Mouse (Mus musculus): ENCODE results near the gene Pcca. TPM values are rescaled to one million over a fixed set of nuclear protein-coding genes. Genes with fewer than 3 reads are reported as not detected.

Gene Pcca
- polyA plus RNA-seq, 1 experiment from 2014 or later: 27.0 TPM

DNA sequence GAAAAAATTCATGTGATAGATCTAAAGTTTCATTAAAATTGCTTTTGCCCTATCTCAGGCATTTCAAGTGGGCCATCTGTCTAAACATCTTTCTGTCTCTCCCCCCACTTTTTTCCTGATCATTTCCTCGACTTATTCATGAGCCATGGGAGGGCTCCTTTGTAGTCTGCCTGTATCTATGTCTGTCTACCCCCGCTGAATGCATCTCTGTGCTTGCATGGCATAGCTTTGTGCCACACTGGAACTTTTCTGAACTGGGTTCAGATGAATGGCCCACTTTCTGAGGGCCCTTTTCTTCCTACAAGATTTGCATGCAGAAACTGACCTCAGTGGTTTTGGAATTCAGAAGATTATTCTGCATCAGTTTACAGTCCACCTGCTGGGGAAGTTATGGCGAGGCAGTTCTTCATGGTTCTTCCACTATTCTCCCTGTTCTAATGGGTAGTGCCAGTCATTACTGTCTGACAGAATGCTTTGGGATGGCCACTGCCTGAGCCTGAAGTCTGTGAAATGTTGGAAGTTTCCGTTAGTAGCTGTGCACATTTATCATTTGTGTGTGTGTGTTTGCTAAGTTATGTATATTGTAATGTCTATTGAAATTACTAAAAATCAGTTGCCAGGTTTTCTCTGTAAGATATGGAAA is 195.4 kb downstream of the Pcca start:
- Histone ChIP-seq H3K4me2 (no peak overlapping the region), H3K4me3 (no peak overlapping the region), H3K9me3 (no peaks in the 10 kb centered on the region), H3K9ac (no peak overlapping the region), H3K4me1 (no peaks in the 10 kb centered on the region), H3K27ac (no peak overlapping the region), H3K36me3 (replicated peaks) (no peaks in the 10 kb centered on the region), H3K27me3 (replicated peaks) (no peaks in the 10 kb centered on the region)
- ATAC-seq (replicated peaks): no peak
- 43% methylated on average over 4 of the region's 4 CpGs for WGBS

- Histone ChIP-seq H3K36me3 (replicated peaks) (no peaks in the 10 kb centered on the region), H3K4me1 (no peaks in the 10 kb centered on the region), H3K4me3 (no peak overlapping the region), H3K9me3 (no peaks in the 10 kb centered on the region), H3K9ac (no peak overlapping the region), H3K27me3 (replicated peaks) (no peaks in the 10 kb centered on the region), H3K4me2 (no peak overlapping the region), H3K27ac (no peak overlapping the region)
- 85% methylated on average over 4 of the region's 4 CpGs for WGBS
- ATAC-seq (replicated peaks): no peak
These were observed 196.9 kb downstream of the Pcca start for GRCm38 (mm10) chr14:122730921-122731551.

GRCm38 (mm10) chr14:122736806-122737205 is 202.7 kb downstream of the Pcca start:
- ATAC-seq (replicated peaks): no peak
- Histone ChIP-seq H3K9me3 (no peaks in the 10 kb centered on the region), H3K4me2 (no peak overlapping the region), H3K9ac (no peak overlapping the region), H3K4me3 (no peak overlapping the region), H3K36me3 (replicated peaks) (no peaks in the 10 kb centered on the region), H3K27me3 (replicated peaks) (no peaks in the 10 kb centered on the region), H3K27ac (no peak overlapping the region), H3K4me1 (no peaks in the 10 kb centered on the region)

- H3K4me3 ChIP-seq: no peak overlapping the region
- H3K27ac ChIP-seq: no peak overlapping the region
- ATAC-seq (replicated peaks): no peak
- H3K27me3 ChIP-seq (replicated peaks): no peaks in the 10 kb centered on the region
- H3K9ac ChIP-seq: no peak overlapping the region
- WGBS: 60% methylated on average over 3 of the region's 3 CpGs
- no peaks in the 10 kb centered on the region for H3K36me3 ChIP-seq (replicated peaks)
- H3K4me2 ChIP-seq: no peak overlapping the region
- H3K4me1 ChIP-seq: no peaks in the 10 kb centered on the region
- H3K9me3 ChIP-seq: no peaks in the 10 kb centered on the region
These were observed 214.0 kb downstream of the Pcca start for GRCm38 (mm10) chr14:122747860-122748842.

DNA sequence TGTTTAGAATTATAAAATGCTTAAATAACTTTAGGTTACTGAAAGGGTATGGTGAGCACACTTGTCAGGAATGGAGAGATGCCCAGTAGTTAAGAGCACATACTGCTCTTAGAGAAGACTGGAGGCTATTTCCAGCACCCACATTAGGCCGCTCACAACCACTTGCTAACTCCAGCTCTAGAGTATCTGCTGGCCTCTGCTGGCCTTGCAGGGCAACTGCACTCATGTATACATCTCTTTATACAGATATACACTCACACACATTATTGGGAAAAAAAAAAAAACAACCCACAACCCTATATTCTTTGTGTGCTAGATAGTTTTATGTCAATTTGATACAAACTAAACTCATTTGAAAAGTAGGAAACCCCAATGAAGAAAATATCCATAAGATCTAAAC is 217.4 kb downstream of the Pcca start:
- H3K27ac ChIP-seq: no peak overlapping the region
- H3K9me3 ChIP-seq: no peaks in the 10 kb centered on the region
- WGBS: 95% methylated on average over 1 of the region's 1 CpGs
- no peak overlapping the region for H3K9ac ChIP-seq
- H3K4me2 ChIP-seq: no peak overlapping the region
- no peaks in the 10 kb centered on the region for H3K36me3 ChIP-seq (replicated peaks)
- H3K4me3 ChIP-seq: no peak overlapping the region
- H3K27me3 ChIP-seq (replicated peaks): no peaks in the 10 kb centered on the region
- H3K4me1 ChIP-seq: no peaks in the 10 kb centered on the region
- ATAC-seq (replicated peaks): no peak

DNA sequence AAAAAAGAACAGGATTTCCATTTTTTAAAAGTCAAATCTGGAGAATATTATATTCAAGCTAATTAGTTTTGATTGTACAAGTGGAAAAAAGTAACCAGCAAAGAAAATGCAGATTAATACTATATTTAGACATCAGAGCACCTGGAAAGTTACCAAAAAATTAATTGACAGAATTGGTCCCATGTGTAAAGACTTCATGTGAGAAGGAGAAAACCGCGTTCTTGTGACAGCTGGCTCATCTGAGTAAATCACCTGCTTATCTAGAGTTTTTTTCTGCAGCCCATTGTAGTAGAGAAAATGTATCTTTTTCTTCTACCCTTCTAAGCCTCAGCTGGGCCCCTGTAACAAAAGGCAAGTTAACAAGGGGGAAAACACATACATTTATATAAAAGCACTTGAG is 219.2 kb downstream of the Pcca start:
- no peak overlapping the region for H3K4me2 ChIP-seq
- H3K4me3 ChIP-seq: no peak overlapping the region
- no peaks in the 10 kb centered on the region for H3K27me3 ChIP-seq (replicated peaks)
- ATAC-seq (replicated peaks): no peak
- no peaks in the 10 kb centered on the region for H3K4me1 ChIP-seq
- H3K9ac ChIP-seq: no peak overlapping the region
- WGBS: 21% methylated on average over 2 of the region's 2 CpGs
- H3K9me3 ChIP-seq: no peaks in the 10 kb centered on the region
- H3K27ac ChIP-seq: no peak overlapping the region
- no peaks in the 10 kb centered on the region for H3K36me3 ChIP-seq (replicated peaks)

DNA sequence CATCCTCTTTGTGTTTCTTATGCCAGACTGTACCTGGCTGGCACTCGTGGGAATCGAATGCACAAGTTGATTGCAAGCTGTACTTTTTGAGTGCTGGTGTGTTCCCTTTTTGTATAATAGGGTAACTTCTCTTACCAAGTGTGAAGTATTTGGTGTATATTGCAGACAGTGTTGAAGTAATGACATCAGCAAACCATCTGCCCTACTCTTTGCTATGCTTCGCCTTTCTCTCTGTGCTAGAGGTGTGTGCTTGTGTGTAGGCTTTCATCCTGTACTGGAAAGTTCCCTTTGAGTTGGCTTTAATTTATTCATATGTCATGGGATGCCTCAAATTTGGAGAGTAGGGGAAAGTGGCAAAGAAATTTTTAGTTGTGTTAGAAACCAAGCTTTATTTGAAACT is 220.2 kb downstream of the Pcca start:
- WGBS: 88% methylated on average over 3 of the region's 3 CpGs
- no peak overlapping the region for H3K9ac ChIP-seq
- ATAC-seq (replicated peaks): no peak

GRCm38 (mm10) chr14:122755559-122755958 is 221.4 kb downstream of the Pcca start:
- no peak for ATAC-seq (replicated peaks)
- no peak overlapping the region for H3K4me3 ChIP-seq
- no peak overlapping the region for H3K27ac ChIP-seq
- H3K4me2 ChIP-seq: no peak overlapping the region
- H3K9ac ChIP-seq: no peak overlapping the region
- no peaks in the 10 kb centered on the region for H3K4me1 ChIP-seq
- H3K27me3 ChIP-seq (replicated peaks): no peaks in the 10 kb centered on the region
- WGBS: 70% methylated on average over 13 of the region's 13 CpGs
- no peaks in the 10 kb centered on the region for H3K36me3 ChIP-seq (replicated peaks)
- H3K9me3 ChIP-seq: no peaks in the 10 kb centered on the region

More for the DNA sequence above, 220.2 kb downstream of the Pcca start:
- H3K27me3 ChIP-seq (replicated peaks): no peaks in the 10 kb centered on the region
- no peak overlapping the region for H3K4me2 ChIP-seq
- H3K27ac ChIP-seq: no peak overlapping the region
- no peaks in the 10 kb centered on the region for H3K9me3 ChIP-seq
- no peaks in the 10 kb centered on the region for H3K36me3 ChIP-seq (replicated peaks)
- no peaks in the 10 kb centered on the region for H3K4me1 ChIP-seq
- no peak overlapping the region for H3K4me3 ChIP-seq

- no peak for ATAC-seq (replicated peaks)
- 100% methylated on average over 1 of the region's 1 CpGs for WGBS
- H3K36me3 ChIP-seq (replicated peaks): no peaks in the 10 kb centered on the region
- no peaks in the 10 kb centered on the region for H3K9me3 ChIP-seq
- H3K27me3 ChIP-seq (replicated peaks): no peaks in the 10 kb centered on the region
- H3K9ac ChIP-seq: no peak overlapping the region
- no peak overlapping the region for H3K4me3 ChIP-seq
- H3K27ac ChIP-seq: no peak overlapping the region
- H3K4me2 ChIP-seq: no peak overlapping the region
- H3K4me1 ChIP-seq: no peaks in the 10 kb centered on the region
These were observed 222.5 kb downstream of the Pcca start for GRCm38 (mm10) chr14:122756671-122757070.

DNA sequence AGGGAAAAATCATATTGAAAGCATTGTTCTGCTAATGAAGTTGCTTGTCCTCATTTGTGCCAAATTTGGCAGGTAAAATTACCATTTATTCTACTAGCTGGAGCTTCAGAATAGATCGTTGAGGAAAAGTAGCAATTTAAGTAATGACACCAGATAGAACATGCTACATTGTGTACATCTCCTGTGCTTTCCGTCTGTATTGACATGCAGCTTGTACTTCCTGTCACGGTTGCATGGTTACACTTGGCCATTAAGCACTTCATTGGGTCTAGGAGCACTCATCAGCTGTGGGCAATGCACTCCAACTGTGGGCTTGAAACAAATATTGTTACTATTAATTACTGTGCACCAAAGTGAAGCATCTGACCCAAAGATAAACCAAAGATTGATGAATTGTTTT is 225.8 kb downstream of the Pcca start:
- Histone ChIP-seq H3K27ac (no peak overlapping the region), H3K36me3 (replicated peaks) (no peaks in the 10 kb centered on the region), H3K4me1 (no peaks in the 10 kb centered on the region), H3K9me3 (no peaks in the 10 kb centered on the region), H3K4me3 (no peak overlapping the region), H3K9ac (no peak overlapping the region), H3K27me3 (replicated peaks) (no peaks in the 10 kb centered on the region), H3K4me2 (no peak overlapping the region)
- no peak for ATAC-seq (replicated peaks)
- 58% methylated on average over 3 of the region's 3 CpGs for WGBS

GRCm38 (mm10) chr14:122760803-122761202 is 226.7 kb downstream of the Pcca start:
- H3K4me1 ChIP-seq: no peaks in the 10 kb centered on the region
- no peak overlapping the region for H3K27ac ChIP-seq
- no peak overlapping the region for H3K4me3 ChIP-seq
- H3K9me3 ChIP-seq: no peaks in the 10 kb centered on the region
- no peak for ATAC-seq (replicated peaks)
- H3K36me3 ChIP-seq (replicated peaks): no peaks in the 10 kb centered on the region
- H3K27me3 ChIP-seq (replicated peaks): no peaks in the 10 kb centered on the region
- H3K4me2 ChIP-seq: no peak overlapping the region
- no peak overlapping the region for H3K9ac ChIP-seq

GRCm38 (mm10) chr14:122762603-122763002 is 228.5 kb downstream of the Pcca start:
- no peak overlapping the region for H3K9ac ChIP-seq
- no peaks in the 10 kb centered on the region for H3K27me3 ChIP-seq (replicated peaks)
- H3K36me3 ChIP-seq (replicated peaks): no peaks in the 10 kb centered on the region
- no peaks in the 10 kb centered on the region for H3K4me1 ChIP-seq
- H3K27ac ChIP-seq: no peak overlapping the region
- no peak for ATAC-seq (replicated peaks)
- H3K4me3 ChIP-seq: no peak overlapping the region
- no peak overlapping the region for H3K4me2 ChIP-seq
- H3K9me3 ChIP-seq: no peaks in the 10 kb centered on the region
